Mouse (Mus musculus): Measurements from ENCODE around the gene Ino80.

Ino80 gene

DNA sequence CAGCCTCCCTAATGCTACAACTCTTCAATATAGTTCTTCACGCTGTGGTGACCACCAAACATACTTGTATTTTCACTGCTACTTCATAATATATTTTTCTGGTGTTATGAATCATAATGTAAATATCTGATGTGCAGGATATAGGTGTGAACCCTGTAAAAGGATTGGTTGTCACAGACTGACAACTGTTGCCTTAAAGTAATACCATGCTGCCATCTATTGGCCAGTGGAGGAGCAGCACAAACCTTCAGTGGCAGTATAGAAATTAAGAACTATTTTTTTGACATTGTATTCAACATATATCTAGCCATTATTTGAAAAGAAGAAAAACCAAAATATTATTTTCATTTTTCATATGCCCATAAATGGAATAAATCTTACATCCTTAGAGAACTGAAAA, 40.5 kb downstream of the Ino80 start:
- DNase-seq, result peak; percentile 43 to 72

DNA sequence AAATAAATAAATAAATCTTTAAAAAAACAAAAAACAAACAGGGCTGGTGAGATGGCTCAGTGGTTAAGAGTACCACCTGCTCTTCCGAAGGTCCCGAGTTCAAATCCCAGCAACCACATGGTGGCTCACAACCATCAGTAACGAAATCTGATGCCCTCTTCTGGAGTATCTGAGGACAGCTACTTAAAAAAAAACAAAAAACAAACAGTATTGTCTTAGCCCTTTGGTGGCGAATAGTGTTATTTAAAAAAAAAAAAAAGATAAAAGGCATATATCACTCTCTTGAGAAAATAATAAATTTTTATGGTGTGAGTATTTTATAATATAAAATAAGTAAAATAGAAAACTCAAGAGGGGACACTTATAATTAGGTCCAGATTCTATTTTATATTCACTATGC, 41.0 kb downstream of the Ino80 start:
- DNase-seq, result no peak

DNA sequence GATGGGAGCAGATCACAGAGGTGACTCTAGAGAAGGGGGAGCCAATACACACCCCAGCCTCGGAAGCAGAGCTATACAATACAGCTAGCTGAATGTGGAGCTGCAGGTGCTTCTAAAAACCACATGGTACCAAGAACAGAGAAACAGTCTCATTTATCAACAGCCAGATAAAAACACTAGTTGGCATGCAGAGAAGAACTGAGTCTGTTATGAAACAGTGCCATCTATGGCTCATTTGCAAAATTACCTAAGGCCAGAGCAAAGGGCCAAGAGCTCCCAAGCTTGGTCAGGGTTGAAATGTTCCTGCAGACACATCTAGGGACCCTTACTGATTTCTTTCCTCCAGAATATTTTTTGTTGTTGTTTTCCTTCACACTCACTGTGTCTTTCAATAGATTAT, 63.7 kb downstream of the Ino80 start:
- DNase-seq, result peak in 1 of 2 experiments; percentile 20

DNA sequence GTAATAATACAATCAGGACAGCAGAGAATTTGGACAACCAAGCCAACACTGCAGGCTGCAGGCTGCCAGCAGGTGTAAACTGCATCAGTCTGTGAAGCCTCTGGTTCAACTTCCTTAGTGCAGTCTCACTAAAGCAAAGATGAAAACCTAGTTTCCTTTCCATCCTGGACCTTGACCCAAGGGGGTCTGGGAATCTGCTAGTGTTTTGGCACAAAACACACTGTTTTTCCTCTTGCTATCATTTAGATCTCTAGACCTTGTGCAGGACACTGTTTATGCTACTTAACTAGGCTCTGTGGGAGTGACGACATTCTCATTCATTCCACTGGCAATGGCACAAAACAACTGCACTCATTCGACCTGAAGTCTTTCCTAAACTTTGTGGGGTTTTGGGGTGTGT, 65.8 kb downstream of the Ino80 start:
- DNase-seq, result peak in 1 of 2 experiments; percentile 40

DNA sequence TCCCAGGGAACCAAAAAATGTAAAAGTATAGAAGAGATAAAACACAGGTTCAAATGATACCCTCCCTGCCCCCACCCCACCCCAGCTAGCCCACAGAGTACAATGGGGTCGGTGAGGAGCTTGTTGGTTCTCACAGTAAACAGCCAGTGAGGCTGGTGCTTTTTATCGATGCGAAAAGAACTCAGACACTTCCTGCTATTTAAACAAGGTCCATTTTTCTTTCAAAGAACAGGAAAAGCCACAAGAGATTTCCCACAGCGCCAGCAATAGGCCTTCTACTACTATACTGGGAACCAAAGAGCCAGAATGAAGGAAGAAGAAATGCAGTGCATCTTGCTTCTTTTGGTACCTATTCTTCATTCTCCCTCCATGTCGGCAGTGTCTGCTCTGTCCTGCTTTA, 66.5 kb downstream of the Ino80 start:
- DNase-seq, result peak in 1 of 2 experiments; percentile 7

DNA sequence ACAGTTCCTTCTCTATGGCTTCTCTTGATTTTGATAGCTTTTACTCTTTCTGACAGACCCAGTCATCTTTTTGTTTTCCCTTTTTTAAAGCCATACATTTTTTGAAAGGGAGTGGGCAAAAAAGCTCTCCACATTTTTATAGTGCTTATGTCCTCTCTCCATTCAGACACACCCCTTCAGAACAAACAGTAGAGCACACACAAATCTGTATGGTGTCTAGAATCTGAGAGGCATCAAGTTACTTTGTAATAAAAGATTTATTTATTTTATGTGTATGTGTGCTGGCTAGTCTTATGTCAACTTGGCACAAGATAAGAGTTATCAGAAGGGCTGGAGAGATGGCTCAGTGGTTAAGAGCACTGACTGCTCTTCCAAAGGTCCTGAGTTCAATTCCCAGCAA, 68.8 kb downstream of the Ino80 start:
- no peak for DNase-seq

DNA sequence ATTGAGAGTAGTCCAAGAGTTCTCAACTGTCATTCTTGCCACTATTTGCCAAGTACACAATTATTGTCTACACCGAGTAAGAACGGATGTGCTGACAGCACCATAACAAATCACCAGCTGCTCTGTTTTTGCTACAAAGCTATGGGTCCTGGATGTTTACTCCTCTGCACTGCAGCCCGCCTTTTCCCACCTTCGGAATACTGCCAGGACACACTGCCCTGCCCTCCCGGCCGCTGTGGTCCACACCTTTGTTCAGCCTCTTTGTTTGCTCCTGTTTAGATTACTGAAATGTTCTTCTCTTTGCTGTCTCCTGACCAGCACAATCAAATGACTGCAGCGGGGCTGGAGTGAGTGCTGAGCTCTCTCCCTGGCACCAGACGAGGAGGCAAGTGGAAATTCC, 69.2 kb downstream of the Ino80 start:
- peak; percentile 49 to 81 for DNase-seq

DNA sequence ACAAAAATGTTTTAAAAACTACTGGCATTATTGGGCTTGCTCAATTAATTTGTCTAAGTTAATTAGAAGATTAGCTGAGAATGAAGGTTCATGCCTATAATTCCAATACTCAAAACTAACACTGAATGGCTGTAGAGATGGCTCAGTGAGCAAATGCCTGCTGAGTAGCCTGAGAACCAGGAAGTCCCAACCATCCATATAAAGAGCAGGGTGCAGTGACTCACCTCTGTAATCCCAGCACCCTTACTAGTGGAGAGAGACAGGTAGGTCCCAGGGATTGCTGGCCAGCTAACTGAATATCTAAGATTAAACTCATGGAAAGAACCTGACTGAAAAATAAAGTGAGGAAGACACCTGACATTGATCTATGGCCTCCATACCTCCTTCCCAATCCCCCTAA, 78.2 kb downstream of the Ino80 start:
- DNase-seq, result no peak

DNA sequence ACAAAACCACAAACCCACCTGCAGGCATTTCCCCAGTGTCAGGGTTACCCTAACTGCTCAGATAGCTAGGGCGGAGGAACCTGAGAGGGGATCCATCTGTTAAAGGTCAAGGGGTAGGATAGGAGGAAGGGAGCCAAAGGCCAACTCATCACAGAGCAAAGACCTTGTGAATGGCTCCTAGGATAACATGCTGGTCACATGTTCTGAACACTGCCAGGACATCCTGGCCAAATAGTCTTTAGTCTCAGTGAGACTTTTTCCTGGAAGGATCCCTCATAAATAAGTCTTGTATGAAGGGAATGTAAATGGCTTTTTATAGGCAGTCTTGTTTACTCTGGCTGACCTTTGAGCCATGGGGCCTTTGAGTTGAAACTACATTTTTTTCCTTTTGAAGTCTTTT, 78.8 kb downstream of the Ino80 start:
- DNase-seq, result peak in 1 of 2 experiments; percentile 1

DNA sequence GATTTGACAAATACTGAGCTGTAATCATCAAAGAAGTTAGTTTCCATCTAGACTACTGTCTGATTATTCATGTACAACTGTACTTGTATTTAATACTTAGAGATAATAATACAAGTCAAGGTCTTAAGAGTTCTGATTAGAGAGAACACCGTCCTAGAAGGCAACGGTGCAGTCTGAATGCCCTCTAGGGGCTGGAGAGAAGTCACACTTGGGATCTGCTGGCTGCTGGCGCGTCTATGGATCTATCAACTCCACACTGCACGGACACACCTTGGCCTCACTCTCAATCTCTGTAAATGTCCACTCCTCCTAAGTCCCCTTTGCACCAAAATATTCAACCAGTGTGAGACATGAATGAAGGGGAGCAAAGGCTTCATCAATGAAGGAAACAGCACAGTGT, 79.2 kb downstream of the Ino80 start:
- DNase-seq, result no peak

DNA sequence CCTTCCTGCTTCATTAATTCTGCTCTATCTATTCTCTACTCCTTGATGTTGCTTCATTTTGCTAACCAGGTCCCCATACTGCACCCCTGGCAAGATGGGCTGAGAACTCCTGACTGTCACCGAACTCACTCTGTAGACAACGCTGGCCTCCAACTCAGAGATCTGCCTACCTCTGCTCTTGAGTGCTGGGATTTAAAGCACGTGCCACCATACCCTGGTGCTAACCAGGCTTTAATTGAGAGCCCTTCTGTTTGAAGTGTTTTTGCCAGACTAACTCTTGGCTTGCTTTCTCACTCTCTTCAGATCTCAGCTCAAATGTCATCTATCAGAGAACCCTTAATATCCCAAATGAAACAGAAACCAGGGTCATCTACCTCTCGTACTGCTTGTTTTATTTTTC, 87.5 kb downstream of the Ino80 start:
- DNase-seq, result no peak

DNA sequence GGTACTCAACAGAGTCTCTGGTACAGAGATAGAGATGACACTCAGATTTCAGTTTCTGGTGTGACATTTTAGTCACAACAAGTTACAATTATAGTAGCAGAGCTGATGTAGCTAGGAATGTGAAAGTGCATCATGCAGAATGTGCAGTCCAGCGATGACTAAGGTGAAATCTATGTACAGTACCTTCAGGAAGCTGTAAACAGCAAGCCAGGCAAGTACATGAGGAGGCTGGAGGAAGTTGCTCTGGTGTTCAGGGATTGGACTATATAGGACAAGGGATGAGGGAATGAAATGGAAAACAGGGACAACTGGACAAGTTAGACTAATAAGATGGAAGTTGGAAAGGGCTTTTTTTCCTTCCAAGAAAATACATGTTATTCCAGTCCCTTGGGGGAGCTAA, 89.2 kb downstream of the Ino80 start:
- no peak for DNase-seq

DNA sequence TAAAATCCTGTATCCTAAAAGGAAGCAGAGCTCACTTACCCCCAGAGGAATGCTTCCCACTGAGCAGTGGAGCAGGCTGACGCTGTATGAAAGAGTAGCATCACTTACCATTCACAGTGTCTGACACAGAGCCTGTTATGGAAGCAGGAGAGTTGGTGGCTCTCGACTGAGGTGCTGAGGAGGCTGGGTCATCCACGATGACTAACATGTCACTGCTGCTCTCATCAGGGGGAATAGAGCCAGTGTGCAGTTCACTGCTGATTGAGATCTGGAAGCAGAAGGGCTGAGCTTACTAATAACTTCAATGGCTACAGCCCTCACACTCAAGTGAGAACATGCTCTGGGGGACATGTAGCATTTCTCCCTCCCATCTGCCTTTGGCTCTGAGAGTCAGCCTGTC, 98.0 kb downstream of the Ino80 start:
- DNase-seq, result no peak

DNA sequence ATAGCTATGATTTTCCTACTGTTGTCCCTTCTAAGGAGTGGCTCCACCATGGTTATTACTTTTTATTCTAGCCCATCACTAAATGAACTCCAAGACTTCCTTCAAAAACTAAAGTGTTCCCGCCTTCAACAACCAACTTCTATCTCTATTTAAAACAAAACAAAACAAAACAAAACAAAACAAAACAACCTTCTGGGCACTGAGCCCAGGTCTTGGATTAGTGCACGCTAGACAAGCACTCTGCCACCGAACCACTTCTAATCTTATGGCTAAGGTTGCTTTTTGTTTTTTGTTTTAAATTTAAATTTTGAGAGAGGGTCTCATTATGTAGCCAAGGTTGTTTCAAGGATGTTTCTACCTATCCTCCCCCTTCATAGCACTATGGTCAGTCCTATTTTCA, 99.7 kb downstream of the Ino80 start:
- peak in 1 of 2 experiments; percentile 43 for DNase-seq

DNA sequence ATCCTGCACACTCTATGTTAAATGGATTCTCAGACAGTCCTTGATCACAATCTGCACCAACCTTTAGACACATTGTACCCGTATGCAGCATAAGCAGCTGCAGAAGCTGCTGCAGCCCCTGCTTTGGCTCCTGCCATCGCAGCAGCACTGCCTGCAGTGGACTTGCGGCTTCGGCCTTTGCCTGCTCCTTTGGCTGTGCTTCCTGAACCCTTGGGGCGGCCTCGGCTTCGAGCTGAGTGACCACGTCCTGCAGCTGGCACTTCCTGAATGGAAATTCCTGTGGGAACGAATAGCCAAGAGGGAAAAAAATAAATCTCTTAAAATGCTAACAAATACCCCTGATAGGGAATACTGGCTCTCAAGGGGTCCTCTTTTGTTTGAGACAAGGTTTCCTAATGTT, 100.2 kb downstream of the Ino80 start:
- peak; percentile 64 to 73 for DNase-seq

DNA sequence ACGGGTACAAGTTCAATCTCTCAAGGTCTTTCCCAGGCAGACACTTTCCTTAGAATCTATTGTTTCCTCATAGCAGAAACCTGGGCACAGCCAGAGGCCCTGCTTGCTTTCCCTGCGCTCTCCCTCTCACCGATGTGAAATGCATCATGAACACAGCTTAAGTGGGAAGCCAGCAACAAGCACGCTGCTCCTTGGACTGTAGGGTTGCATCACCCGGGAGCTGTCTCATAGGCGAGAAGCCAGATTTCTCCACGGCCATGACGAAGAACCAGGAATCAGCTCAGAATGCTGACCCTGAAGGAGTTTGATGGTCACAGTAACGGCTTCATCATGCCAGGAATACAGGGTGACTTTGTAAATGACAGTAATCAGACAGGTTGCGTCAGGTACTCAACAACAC, 107.4 kb downstream of the Ino80 start:
- DNase-seq, result no peak

DNA sequence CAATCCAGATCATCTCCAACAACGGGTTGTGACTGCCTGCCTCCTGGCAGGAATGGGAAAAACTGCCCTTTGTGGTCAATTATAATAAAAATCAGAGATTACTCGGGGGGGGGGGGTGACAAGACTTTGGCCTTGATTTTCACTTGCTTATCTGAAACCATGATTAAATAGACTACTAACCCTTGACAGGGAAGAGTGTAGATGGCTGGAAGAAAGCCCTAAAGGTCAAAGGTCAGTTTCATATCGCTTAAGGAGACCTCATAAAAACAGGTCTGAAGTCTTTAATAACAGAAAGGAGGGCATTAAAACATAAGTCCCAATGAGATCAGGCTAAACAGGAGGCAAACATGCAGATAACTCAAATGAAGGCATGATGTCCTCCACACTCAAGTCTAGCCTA, 110.1 kb downstream of the Ino80 start:
- DNase-seq, result no peak

DNA sequence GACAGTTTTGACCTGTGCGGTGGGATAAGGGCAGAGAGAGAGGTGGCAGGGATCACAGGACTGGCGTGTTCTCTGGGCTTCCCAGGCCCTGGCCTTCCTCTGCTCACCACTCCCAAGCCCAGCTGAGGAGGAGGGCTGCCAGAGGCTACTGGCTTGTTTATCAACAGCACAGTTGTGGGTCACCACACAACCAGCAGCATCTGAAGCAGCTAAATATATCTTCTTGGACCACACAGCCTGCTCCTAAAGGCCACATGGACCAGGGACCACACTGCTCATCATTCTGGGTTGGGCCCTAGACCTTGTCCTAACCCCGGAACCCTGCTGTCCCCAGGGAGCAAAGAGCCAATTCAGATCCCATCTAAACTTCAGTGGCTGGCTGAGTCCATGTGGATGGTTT, 112.5 kb downstream of the Ino80 start:
- peak in 1 of 2 experiments; percentile 43 for DNase-seq

DNA sequence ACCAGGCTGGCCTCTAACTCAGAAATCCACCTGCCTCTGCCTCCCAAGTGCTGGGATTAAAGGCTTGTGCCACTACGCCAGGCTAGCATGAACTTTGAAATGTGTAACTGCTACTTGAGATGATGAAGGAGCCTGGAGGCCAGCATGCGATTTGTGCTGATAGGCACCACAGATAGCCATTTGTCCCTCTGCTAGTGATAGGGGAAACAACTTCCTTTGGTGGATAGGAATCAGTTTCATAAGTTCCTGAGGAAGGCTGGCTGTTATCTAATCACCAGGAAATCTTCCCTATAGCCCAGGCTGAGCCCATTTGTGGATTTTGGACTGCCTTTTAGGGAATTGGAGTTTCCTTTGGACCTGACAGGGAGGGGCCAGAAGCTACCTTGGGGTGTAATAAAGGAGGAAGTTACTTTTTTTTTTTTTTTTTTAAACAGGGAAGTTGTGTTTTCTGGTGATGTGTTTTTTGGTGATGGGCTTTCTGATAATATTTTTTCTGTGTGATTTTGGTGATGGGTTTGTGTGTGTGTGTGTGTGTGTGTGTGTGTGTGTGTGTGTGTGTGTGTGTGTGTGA, 117.7 kb downstream of the Ino80 start:
- DNase-seq, result no peak

DNA sequence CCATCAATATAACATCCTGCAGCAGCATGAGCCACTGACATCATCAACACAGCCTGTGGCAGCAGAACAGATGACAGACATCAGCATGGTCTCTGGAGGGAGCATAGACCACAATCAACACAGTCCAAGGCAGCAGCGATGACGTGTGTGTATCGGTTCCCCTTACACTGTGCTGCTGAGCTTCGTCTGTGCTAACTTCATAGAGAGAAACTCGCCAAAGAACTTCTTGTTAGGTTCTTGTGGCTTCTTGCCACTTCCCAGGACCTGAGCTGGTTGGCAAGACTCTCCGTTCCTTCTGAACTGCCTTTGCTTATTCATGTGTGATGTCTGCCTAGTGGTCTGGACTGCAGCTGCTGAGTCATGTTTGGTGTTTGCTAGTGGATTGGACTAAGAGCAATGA, 119.2 kb downstream of the Ino80 start:
- DNase-seq, result no peak

DNA sequence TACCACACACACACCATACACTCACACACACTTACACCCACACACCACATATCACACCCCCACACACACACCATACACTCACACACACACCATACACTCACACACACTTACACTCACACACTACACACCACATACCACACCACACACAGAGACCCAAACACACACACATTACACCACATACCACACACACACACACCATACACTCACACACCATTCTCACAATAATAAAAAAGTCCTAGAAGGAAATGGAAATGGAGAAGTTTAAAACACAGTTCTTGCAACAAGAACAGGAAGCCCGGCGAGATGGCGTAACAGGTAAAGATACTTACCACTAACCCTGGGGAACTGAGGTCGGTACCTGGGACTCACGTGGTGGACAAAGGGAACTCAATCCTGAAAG, 120.7 kb downstream of the Ino80 start:
- no peak for DNase-seq

DNA sequence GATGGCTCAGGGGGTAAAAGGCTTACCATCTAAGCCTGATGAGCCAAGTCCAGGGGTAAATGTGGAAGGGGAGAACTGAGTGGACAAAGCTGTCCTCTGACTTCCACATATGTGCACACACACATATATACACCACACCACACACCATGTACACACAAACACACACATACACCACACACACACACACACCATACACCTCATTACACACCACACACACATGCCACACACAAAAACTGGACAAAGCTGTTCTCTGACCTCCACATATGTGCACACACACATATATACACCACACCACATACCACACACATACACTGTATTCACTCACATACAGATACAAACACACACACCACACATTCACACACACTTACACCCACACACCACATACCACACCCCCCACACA, 121.2 kb downstream of the Ino80 start:
- no peak for DNase-seq

DNA sequence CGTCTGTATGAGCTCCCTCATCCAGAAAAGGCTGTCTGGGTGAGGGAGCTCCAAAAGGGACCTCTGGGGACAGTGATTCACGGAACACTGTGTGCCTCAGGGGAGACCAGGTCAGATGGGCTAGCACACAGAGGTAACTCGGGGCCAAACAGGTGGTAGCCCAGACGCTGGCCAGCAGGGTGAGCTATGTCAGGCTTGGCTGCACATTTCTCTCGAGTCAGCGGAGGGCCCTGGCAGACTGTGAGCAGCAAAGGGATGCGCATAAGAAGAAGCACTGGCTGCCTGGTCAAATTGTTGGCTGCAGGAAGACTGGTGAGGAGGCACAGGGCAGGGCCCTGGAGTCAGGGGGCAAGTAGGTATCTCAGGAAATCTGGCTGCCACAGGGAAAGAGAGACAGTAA, 121.8 kb downstream of the Ino80 start:
- peak; percentile 70 to 89 for DNase-seq

DNA sequence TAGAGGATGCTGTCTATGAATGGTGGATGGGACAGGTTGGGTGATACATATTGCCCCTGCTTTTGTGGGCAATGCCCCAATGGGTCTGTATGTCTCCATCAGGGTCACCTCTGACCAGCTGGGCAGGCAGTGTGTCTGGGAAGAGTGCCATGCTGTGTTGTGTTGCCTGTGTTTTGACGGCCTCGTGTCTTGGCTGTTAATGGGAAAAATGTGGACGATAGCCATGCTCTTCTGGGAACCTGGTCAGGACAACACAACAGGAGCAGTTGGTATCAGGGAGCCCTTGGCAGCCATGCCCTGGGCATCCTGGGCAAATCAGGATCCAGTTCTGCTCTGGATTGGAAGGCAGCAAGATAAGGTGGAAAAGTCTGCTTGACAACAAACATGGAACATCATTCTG, 122.4 kb downstream of the Ino80 start:
- peak in 1 of 2 experiments; percentile 42 for DNase-seq

DNA sequence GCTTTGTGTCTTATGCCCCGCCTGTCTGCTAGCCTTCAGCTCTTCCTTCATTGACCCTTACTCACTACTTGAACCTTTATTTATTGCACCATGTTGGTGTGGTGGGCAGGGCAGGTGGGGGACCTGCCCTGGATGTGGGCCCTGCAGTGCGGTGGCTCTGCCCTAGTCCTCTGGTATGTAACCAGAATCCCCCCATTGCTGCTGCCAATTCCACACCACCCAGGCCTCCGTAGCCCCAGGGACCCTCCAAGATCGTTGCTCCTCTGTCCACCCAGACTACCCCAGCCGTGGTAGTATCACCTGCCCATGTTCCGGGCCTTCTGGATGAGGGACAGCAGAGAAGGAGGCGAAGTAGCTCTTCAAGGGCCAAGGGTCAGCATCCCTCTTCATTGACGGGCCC, 123.8 kb downstream of the Ino80 start:
- no peak for DNase-seq

Data from kidney, postnatal 25 days (tissue).